Mouse (Mus musculus): ENCODE measurements around the gene Wasf2. TPM values are rescaled to one million over a fixed set of nuclear protein-coding genes. Genes with fewer than 3 reads are reported as not detected.
A peak's percentile ranks its signal among the peaks of the same experiment; 100 is the strongest.

Wasf2 gene
- polyA plus RNA-seq, 1 experiment, result 45.7 TPM

DNA sequence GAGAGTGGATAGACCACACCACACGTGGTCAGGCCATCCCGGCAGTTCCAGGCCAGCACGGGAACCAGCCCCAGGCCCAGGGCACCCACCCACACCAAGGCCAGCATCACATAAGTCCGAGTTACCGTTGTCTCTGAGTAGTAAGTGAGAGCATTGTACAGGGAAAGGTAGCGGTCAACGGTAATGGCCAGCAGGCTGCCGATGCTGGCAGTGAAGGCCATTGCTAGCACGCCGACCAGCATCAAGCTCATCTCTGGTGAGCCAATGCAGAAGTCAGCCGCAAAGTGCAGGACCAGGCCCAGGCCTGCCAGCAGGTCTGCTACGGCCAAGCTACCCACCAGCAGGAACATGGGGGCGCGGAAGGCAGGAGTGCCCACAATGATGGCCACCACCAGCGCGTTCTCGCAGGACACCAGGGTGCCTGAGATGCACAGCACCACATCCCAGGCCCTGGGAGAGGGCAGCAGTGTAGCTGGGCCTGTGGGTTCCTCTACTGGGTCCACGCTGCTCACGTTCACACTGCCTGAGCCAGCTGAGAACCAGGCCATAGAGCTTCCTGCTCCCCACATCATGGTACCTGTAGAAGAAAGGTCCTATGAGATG lies 80.6 kb downstream of the Wasf2 start:
- TF ChIP-seq CTCF (conservative IDR thresholded peaks at IDR 0.05; ENCODE audit: insufficient read depth, insufficient read length, low read depth, low read length), result no peak
- TF ChIP-seq POLR2A (IDR thresholded peaks at IDR 0.05; ENCODE audit: low read depth, low read length), result no peak
- DNase-seq, result no peak
- peaks cover 5% of the 10 kb centered on the region; the same call in 1 of the 2 replicates for H3K4me1 ChIP-seq (ENCODE audit: control insufficient read depth, insufficient read depth, low read length)
- WGBS, result 96% methylated on average over 19 of the region's 19 CpGs
- H3K4me3 ChIP-seq (ENCODE audit: insufficient read depth, low read depth, low read length), result no peak overlapping the region
- H3K27me3 ChIP-seq (replicated peaks; ENCODE audit: control insufficient read depth, insufficient read depth, low read length), result no peaks in the 10 kb centered on the region
- H3K36me3 ChIP-seq (ENCODE audit: control insufficient read depth, insufficient read depth, low read length), result no peaks in the 10 kb centered on the region
- H3K27ac ChIP-seq (ENCODE audit: insufficient read depth, low read depth, low read length), result no peak overlapping the region

DNA sequence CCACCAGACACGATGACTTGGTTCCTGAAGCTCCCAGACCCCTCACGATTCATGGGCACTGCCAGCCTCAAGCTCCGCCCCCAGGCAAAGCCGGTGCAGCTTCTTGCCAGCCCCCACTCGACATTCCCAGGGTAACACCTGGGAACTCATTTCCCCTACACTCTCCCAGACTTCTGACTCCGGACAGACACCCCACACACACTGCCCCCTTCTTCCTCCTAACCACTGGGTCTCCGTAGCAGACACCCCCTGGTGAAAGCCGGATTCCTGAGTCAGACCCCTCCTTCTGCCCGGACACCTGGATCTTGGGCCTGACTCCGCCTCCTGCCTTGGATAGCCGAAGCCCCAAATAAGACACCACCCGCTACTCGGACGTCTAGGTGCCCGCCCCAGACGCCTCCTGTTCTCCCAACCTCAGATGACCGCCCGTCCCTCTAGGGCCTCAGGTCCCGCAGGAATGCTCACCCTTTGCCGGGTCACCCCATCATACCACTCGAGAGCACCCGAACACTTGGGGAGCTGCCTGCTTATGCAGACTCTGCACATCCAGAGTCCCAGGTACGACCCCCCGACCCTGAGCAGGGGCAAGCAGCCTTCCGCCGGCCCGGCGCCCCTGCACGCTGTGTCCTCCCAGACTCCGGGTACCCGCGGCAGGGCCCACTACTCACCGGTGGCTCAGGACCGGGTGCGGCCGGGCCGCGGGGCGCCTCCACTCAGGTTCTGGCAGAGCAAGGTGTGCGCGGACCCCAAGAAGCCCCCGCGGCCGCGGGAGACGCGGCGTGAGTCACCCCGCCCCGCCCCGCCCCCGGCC lies 81.7 kb downstream of the Wasf2 start, which contains the start of the genes Cd164l2 and Gpr3:
Gene Cd164l2 (plus strand): TSS at position 381 of the 811 bp plus-strand sequence.
Gene Gpr3 (minus strand): TSS at position 786 of the 811 bp plus-strand sequence.
- 6% methylated on average over 52 of the region's 52 CpGs for WGBS
- no peaks in the 10 kb centered on the region for H3K27me3 ChIP-seq (replicated peaks; ENCODE audit: control insufficient read depth, insufficient read depth, low read length)
- TF ChIP-seq POLR2A (IDR thresholded peaks at IDR 0.05; ENCODE audit: low read depth, low read length) (no peak), CTCF (conservative IDR thresholded peaks at IDR 0.05; ENCODE audit: insufficient read depth, insufficient read length, low read depth, low read length) (no peak)
- no peak within 1 kb of the TSS for H3K27ac ChIP-seq (ENCODE audit: insufficient read depth, low read depth, low read length)
- peak within 1 kb of the TSS; percentile 48 for H3K4me3 ChIP-seq (ENCODE audit: insufficient read depth, low read depth, low read length)
- no peaks in the 10 kb centered on the region for H3K36me3 ChIP-seq (ENCODE audit: control insufficient read depth, insufficient read depth, low read length)
- H3K4me1 ChIP-seq (ENCODE audit: control insufficient read depth, insufficient read depth, low read length), result peaks cover 5% of the 10 kb centered on the region; the same call in 1 of the 2 replicates
- no peak for DNase-seq

GRCm38 (mm10) chr4:133212562-133213267 lies 82.4 kb downstream of the Wasf2 start:
- peak; percentile 88 for DNase-seq
- 3% methylated on average over 44 of the region's 44 CpGs for WGBS

DNA sequence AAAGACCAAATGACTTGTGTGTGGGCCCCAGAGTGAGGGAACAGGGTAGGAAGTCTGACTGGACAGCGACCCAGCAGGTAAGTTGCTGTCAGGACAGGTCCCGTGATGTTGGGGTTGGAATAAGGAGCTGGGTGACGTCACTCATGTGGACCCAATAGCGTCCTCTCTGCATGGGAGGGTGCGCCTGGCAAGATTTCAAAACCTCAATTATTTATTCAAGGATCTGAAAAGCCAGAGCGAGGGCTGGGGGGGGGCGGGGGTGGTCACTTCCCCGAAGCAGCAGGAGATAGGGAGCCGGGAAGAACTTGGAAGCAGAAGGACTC lies 82.9 kb downstream of the Wasf2 start:
- H3K36me3 ChIP-seq (ENCODE audit: control insufficient read depth, insufficient read depth, low read length), result no peaks in the 10 kb centered on the region
- H3K4me3 ChIP-seq (ENCODE audit: insufficient read depth, low read depth, low read length), result no peak overlapping the region
- H3K27ac ChIP-seq (ENCODE audit: insufficient read depth, low read depth, low read length), result no peak overlapping the region
- H3K27me3 ChIP-seq (replicated peaks; ENCODE audit: control insufficient read depth, insufficient read depth, low read length), result no peaks in the 10 kb centered on the region
- 5% methylated on average over 9 of the region's 9 CpGs for WGBS
- TF ChIP-seq CTCF (conservative IDR thresholded peaks at IDR 0.05; ENCODE audit: insufficient read depth, insufficient read length, low read depth, low read length) (no peak; the same call in 1 of the 2 replicates), POLR2A (IDR thresholded peaks at IDR 0.05; ENCODE audit: low read depth, low read length) (no peak)
- peaks cover 7% of the 10 kb centered on the region; the same call in 1 of the 2 replicates for H3K4me1 ChIP-seq (ENCODE audit: control insufficient read depth, insufficient read depth, low read length)
- DNase-seq, result peak; percentile 45

More at GRCm38 (mm10) chr4:133212562-133213267, 82.4 kb downstream of the Wasf2 start:
- peak overlapping the region; percentile 48 for H3K4me3 ChIP-seq (ENCODE audit: insufficient read depth, low read depth, low read length)
- H3K27me3 ChIP-seq (replicated peaks; ENCODE audit: control insufficient read depth, insufficient read depth, low read length), result no peaks in the 10 kb centered on the region
- H3K36me3 ChIP-seq (ENCODE audit: control insufficient read depth, insufficient read depth, low read length), result no peaks in the 10 kb centered on the region
- H3K27ac ChIP-seq (ENCODE audit: insufficient read depth, low read depth, low read length), result no peak overlapping the region
- peaks cover 6% of the 10 kb centered on the region; the same call in 1 of the 2 replicates for H3K4me1 ChIP-seq (ENCODE audit: control insufficient read depth, insufficient read depth, low read length)
- TF ChIP-seq POLR2A (IDR thresholded peaks at IDR 0.05; ENCODE audit: low read depth, low read length) (no peak), CTCF (conservative IDR thresholded peaks at IDR 0.05; ENCODE audit: insufficient read depth, insufficient read length, low read depth, low read length) (no peak)

GRCm38 (mm10) chr4:133213661-133214060 lies 83.4 kb downstream of the Wasf2 start:
- peaks cover 7% of the 10 kb centered on the region; the same call in 1 of the 2 replicates for H3K4me1 ChIP-seq (ENCODE audit: control insufficient read depth, insufficient read depth, low read length)
- no peak overlapping the region for H3K4me3 ChIP-seq (ENCODE audit: insufficient read depth, low read depth, low read length)
- H3K27me3 ChIP-seq (replicated peaks; ENCODE audit: control insufficient read depth, insufficient read depth, low read length), result no peaks in the 10 kb centered on the region
- H3K36me3 ChIP-seq (ENCODE audit: control insufficient read depth, insufficient read depth, low read length), result no peaks in the 10 kb centered on the region
- 57% methylated on average over 10 of the region's 10 CpGs for WGBS
- H3K27ac ChIP-seq (ENCODE audit: insufficient read depth, low read depth, low read length), result no peak overlapping the region
- TF ChIP-seq POLR2A (IDR thresholded peaks at IDR 0.05; ENCODE audit: low read depth, low read length) (no peak), CTCF (conservative IDR thresholded peaks at IDR 0.05; ENCODE audit: insufficient read depth, insufficient read length, low read depth, low read length) (no peak)
- DNase-seq, result no peak

- 7% methylated on average over 5 of the region's 5 CpGs for WGBS
- H3K4me3 ChIP-seq (ENCODE audit: insufficient read depth, low read depth, low read length), result no peak overlapping the region
- H3K27ac ChIP-seq (ENCODE audit: insufficient read depth, low read depth, low read length), result no peak overlapping the region
- TF ChIP-seq CTCF (conservative IDR thresholded peaks at IDR 0.05; ENCODE audit: insufficient read depth, insufficient read length, low read depth, low read length), result peak; percentile 84
- no peak for TF ChIP-seq POLR2A (IDR thresholded peaks at IDR 0.05; ENCODE audit: low read depth, low read length)
- no peaks in the 10 kb centered on the region for H3K27me3 ChIP-seq (replicated peaks; ENCODE audit: control insufficient read depth, insufficient read depth, low read length)
- DNase-seq, result peak; percentile 66
- peaks cover 6% of the 10 kb centered on the region; the same call in 1 of the 2 replicates for H3K4me1 ChIP-seq (ENCODE audit: control insufficient read depth, insufficient read depth, low read length)
- no peaks in the 10 kb centered on the region for H3K36me3 ChIP-seq (ENCODE audit: control insufficient read depth, insufficient read depth, low read length)
Measured at GRCm38 (mm10) chr4:133217641-133218040, 87.3 kb downstream of the Wasf2 start.
